Mouse (Mus musculus): ENCODE measurements around the gene Adamts14.

GRCm38 (mm10) chr10:61171654-61172053 lies 101.6 kb downstream of the Adamts14 start, which contains the start of gene Tbata:
- TF ChIP-seq CTCF (IDR thresholded peaks at IDR 0.05; ENCODE audit: borderline replicate concordance, insufficient read depth, low read depth, low read length) (no peak), POLR2A (IDR thresholded peaks at IDR 0.05; ENCODE audit: borderline replicate concordance, insufficient read depth, low read length) (no peak)

Measured in cerebellum, adult 2 months (tissue).